Mouse (Mus musculus) lung, adult 2 months (tissue): Measurements from ENCODE around the gene Trim27.

ENCODE experiments used
- CTCF ChIP-seq: fragments of 200-500 bp; IDR thresholded peaks from 2 replicates; pipeline ENCODE4 v1.5.1; 2011; ENCODE audit warnings: mild to moderate bottlenecking, low read length, control low read depth; ENCODE audit not compliant: insufficient read depth
- POLR2A ChIP-seq: fragments of 200-500 bp; IDR thresholded peaks from 2 replicates; pipeline ENCODE4 v1.6.1; 2011; ENCODE audit warnings: low read depth, mild to moderate bottlenecking, control low read depth, low read length, borderline replicate concordance; ENCODE audit errors: extremely low read depth

DNA sequence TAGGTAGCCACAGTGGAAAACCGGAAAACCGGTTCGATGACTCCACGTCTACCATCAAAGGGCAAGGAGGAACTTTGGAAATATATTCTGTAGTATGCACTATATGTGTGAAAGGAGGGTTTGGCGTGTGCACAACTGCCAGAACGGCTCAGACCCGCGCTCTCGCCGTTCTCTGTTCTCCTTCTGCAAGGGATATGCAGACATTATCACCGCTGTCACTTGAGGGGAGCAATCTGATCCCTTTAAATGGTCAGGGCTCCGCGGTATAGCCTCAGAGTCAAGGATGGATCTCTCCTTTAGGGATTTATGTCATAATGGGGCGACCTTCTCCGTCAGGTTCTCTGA, 19.8 kb upstream of the Trim27 start:
- TF ChIP-seq CTCF (no peak), POLR2A (no peak)
